Mouse (Mus musculus) left cerebral cortex, postnatal 36 days (tissue): ENCODE data around the gene Palmd. TPM values are rescaled to one million over a fixed set of nuclear protein-coding genes. Genes with fewer than 3 reads are reported as not detected.

Source experiments
- DNase-seq, 2 experiments: peaks; one replicate each; pipeline ENCODE4 v3.0.0; 2021 to 2022; ENCODE audit warnings: low spot score in 2 of 2, mixed read lengths in 1 of 2
- intact Hi-C: fragments of 180-260 bp; cut with DNase I; formaldehyde crosslinking; loops from one replicate; pipeline ENCODE4 v1.15.1; 2025
- total RNA-seq, 2 experiments: library from RNA; stranded (reverse); gene quantifications; 2 replicates each; pipeline ENCODE4 v1.2.3; 2021

The Palmd gene
- total RNA-seq, 2 experiments from 2014 or later, result 17.7 to 28.7 TPM

GRCm38 (mm10) chr3:116914374-116914773 is 54.4 kb downstream of the Palmd start:
- intact Hi-C loops, result no loop called here
- no peak for DNase-seq

GRCm38 (mm10) chr3:116906596-116906995 is 62.2 kb downstream of the Palmd start:
- DNase-seq, result no peak
- intact Hi-C loops, result loop anchor here (5.0 kb wide), 1 partner anchor 216 kb away; no protein-coding TSS in a partner anchor

GRCm38 (mm10) chr3:116905898-116906297 is 62.9 kb downstream of the Palmd start:
- intact Hi-C loops, result loop anchor here (2.0 to 5.0 kb wide), 2 partner anchors 216 to 533 kb away; no protein-coding TSS in a partner anchor
- peak; percentile 68 to 78 for DNase-seq

GRCm38 (mm10) chr3:116904158-116904557 is 64.6 kb downstream of the Palmd start:
- intact Hi-C loops, result loop anchor here (2.0 kb wide), 1 partner anchor 535 kb away; no protein-coding TSS in a partner anchor
- DNase-seq, result peak; percentile 69 to 83

GRCm38 (mm10) chr3:116892872-116893271 is 75.9 kb downstream of the Palmd start:
- DNase-seq, result no peak
- intact Hi-C loops, result no loop called here

DNA sequence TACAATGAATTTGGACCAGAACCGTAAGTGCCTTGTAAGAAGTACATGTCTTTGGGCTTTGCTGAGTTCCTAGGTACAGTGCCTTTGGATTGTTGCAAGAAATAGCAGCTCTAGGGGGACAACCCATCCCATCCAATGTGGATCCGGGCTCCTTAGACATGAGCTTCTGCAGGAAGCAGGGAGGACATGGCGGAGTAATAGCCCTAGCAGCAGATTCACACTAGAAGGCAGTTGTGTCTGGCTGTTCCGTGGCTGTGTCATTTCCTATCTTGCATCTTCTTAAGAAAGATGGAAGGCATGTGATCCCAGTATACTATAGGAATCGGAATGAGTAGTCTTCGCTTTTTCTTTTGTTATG is 76.6 kb downstream of the Palmd start:
- intact Hi-C loops, result no loop called here
- no peak for DNase-seq

DNA sequence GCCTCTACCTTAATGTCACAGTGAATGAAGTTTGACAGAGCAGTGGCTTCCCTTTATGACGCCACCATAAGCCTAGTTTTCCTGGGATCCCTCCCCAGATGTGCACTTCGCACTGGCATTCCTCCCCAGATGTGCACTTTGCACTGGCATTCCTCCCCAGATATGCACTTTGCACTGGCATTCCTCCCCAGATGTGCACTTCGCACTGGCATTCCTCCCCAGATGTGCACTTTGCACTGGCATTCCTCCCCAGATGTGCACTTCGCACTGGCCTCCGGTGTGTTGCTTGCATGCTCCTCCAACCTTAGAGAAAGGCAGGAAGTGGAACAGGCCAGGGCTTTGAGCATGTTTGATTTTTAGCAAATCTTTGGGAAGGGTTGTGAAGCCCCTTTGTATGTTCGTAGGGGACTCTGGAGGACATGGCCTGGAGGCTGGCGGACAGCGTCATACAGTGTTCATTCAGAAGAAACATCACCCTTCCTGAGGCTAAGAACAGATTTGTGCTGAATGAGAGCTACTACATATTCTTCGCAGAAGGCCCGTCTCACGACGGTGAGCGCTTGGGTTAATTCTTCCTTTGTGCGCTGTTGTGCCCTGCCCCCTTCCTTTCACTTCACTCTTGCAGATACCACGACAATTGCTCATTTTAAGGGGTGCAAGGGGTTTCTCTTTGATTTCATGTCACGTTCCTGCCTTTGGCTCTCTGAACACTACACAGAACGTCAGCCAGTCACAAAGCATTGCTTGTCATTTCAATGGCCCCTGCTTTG is 77.2 kb downstream of the Palmd start:
- no peak for DNase-seq
- intact Hi-C loops, result no loop called here

DNA sequence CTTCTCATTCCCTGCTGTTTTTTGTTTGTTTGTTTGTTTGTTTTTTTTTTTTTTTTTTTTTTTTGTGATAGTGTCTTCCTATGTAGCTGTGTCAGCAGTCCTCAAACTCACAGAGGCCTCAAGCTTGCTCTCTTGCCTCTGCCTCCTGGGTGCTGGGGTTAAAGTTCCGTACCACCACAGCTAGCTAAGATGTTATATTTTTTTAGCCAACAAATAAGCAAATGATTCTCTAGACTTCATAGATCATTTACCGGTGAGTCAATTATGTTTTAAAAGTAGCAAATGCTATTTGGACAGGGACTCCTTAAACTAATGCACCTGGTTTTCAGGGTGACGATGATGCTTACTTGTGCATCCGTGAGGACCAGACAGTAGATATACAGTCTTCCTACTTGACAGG is 78.2 kb downstream of the Palmd start:
- DNase-seq, result no peak
- intact Hi-C loops, result no loop called here

DNA sequence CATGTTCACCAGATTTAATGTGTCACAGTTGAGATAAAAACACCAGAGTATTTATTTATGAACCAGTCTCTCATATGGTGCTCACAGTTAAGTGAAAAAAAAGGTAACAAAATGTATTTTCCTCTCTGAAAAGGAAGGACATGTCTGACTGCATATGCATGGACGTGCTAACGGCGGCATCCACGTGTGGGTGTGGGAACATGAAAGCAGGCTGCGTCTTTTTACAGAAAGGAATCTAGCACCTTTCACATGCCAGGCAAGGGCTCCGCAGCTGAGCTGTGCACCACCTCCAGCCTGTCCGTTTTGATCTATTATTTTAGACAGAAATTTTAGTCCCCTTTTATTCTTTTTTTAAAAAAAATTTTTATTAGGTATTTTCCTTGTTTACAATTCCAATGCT is 79.4 kb downstream of the Palmd start:
- peak in 1 of 2 experiments; percentile 17 for DNase-seq
- intact Hi-C loops, result no loop called here

DNA sequence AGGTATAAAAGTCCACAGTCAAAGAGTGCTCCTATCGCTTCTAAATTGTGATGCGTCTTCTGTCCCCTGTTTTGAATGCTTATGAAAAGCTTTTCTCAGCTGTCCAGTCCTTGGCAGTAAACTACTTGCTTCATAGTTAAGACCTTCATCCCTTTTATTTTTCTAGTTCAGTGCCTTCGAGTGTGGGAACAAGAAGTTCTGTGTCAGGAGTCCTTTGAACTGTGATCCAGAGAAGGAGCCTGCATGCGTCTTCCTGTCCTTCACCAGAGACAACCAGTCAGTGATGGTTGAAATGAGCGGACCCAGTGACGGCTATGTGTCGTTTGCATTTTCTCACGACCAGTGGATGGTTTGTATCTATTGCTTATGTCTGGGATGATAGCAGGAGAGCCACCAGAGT is 83.8 kb downstream of the Palmd start:
- DNase-seq, result no peak
- intact Hi-C loops, result no loop called here

GRCm38 (mm10) chr3:116882221-116882960 is 86.4 kb downstream of the Palmd start:
- intact Hi-C loops, result no loop called here
- no peak for DNase-seq

- DNase-seq, result no peak
- intact Hi-C loops, result no loop called here
Measured at GRCm38 (mm10) chr3:116870372-116870771, 98.4 kb downstream of the Palmd start.

Other genes with a start within 250 kb of the Palmd start
- gene Agl, start 160.8 kb downstream of the Palmd start, total RNA-seq, result 10 to 100 TPM; 23.8 to 26.1 TPM
- 1 to 10 TPM; 1.6 to 1.8 TPM for gene Frrs1, start 109.5 kb downstream of the Palmd start, total RNA-seq
- not detected for gene 4930455H04Rik, start 720 bp downstream of the Palmd start, total RNA-seq